Mouse (Mus musculus) bone marrow macrophage, adult 2 months (primary cell): ENCODE results near the gene Gal3st3.
"Not testable (repeated sequence)": the region's sequence is repeated elsewhere in the genome, so short reads cannot be mapped to it uniquely, and the experiment has no call there.

ENCODE experiments used
- CTCF ChIP-seq: IDR thresholded peaks from 2 replicates; pipeline ENCODE4 v1.5.1; 2012; ENCODE audit warnings: low read depth, mild to moderate bottlenecking, low read length, moderate library complexity
- POLR2A ChIP-seq: IDR thresholded peaks from 2 replicates; pipeline ENCODE4 v1.6.1; 2012; ENCODE audit warnings: mild to moderate bottlenecking, low read depth, low read length, borderline replicate concordance

GRCm38 (mm10) chr19:5349502-5349873, 51.4 kb downstream of the Gal3st3 start, which contains the start of gene Cst6:
- not testable (repeated sequence) for TF ChIP-seq CTCF, POLR2A
